Mouse (Mus musculus) splenic B cell, adult 2 months (primary cell): Measurements from ENCODE around the gene Bcas1.
A peak's percentile ranks its signal among the peaks of the same experiment; 100 is the strongest.

Source experiments
- DNase-seq: peaks from one replicate; pipeline ENCODE4 v3.0.0-alpha.2; 2011; ENCODE audit warnings: low read depth, low spot score
- H3K27me3 ChIP-seq: 2 replicates; pipeline ENCODE4 v1.6.1; 2012; ENCODE audit warnings: mild to moderate bottlenecking, low read length, moderate library complexity, mixed read lengths; ENCODE audit not compliant: control insufficient read depth, poor library complexity, insufficient read depth, severe bottlenecking
- H3K36me3 ChIP-seq: 2 replicates; pipeline ENCODE4 v1.6.1; 2012; ENCODE audit warnings: mild to moderate bottlenecking, low read length, moderate library complexity, mixed read lengths; ENCODE audit not compliant: control insufficient read depth, poor library complexity, insufficient read depth, severe bottlenecking

Bcas1 gene

DNA sequence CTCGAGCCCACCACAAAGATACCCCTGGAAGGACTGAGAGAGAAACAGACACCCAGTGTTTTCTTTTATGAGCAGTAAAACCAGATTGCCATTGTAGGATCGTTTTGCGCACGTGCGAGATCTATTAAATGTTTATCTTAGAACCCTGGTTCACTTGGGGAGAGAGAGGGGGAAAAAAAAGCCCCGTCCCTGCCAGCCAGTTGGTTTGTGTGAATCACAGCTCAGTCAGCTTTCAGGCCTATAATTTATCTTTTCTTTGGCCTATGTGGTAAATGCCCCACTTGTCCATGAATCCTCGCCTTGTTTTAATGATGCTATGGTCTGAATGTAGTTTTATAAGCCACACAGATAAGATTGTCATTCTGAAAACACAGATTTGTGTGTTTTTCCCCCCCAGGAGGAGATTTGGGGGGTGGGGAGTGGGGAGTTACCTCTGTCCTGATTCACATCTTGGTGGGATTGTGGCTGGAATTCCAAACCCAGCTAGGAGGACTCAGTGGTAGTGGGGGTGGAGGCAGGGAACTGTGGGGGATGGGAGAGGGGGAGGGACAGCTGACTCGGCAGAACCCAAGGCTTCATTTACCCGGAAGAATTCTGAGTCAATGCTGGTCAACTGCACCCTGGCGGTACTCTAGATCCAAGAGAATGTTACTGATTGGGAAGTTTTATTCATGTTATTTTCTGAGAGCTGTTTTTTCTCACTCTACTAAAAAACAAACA is 23.8 kb downstream of the Bcas1 start:
- H3K36me3 ChIP-seq = no peaks in the 10 kb centered on the region
- no peak for DNase-seq
- 0 out of 2 replicates have a peak, but pooled peaks cover 2% of the 10 kb centered on the region for H3K27me3 ChIP-seq

DNA sequence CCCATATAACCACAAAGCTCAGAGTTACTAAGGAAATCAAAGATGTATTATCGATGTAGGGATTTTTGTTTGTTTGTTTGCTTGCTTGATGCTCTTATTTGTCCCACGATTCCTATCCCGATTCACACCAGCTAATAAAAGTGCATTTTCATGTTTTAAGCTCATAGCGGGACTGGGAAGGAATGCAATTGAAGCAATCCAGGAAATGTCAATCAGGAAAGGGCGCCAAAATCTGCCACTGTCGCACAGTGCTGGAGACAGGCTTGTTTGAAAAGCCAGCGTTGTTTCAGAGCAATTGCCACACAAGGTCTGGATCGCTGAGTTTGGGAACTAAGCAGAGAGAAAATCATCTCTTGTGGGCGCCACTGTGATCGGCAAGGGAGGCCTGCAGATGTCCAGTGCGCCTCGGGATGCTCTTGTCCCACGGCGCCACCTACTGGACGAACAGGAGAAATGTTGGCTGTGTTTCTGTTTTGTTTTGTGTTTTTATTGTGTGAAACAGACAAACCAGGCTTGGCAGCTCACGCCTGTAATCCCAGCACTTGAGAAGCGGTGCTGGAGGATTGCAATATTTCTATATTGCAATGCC is 26.3 kb downstream of the Bcas1 start:
- DNase-seq = peak; percentile 71
- 0 out of 2 replicates have a peak, but pooled peaks cover 2% of the 10 kb centered on the region for H3K27me3 ChIP-seq
- H3K36me3 ChIP-seq = no peaks in the 10 kb centered on the region

DNA sequence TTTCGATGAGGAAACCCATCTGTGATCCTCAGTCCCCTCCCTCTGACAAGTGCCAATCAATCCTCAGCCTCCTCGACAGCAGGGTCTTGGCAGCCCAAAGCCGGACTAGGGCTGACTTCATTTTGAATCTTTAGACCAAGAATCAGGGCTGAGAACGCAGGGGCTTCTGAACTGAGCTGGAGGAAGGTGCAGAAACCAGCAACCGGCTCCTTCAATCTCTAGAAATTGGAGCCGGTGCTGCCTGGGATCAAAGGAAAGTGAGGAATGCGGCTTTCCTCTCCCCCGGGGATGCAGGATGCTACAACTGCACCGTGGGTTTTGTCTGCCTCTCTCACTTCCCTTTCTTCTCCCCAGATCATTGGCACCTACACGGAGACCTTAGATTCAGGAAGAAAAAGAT is 27.0 kb downstream of the Bcas1 start:
- Histone ChIP-seq H3K27me3 (0 out of 2 replicates have a peak, but pooled peaks cover 2% of the 10 kb centered on the region), H3K36me3 (no peaks in the 10 kb centered on the region)
- DNase-seq = peak; percentile 6

DNA sequence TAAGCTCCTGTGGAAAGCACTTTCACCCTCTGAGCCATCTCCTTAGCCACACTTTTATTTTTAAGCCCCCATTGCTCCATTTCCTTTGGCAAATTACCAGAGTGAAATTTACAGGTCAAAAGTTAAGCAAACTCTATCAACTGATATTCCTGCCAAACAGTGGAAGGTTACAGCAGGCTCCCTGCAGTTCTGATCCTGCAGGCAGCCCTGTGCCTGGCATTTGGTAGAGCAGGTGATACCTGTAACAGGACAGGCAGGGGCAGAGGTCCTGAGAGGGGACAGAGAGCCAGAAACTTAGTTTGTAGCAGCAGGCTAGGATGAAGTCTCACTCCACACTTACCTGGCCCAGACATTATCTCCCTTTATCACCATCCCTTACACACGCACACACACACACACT is 35.7 kb downstream of the Bcas1 start:
- Histone ChIP-seq H3K36me3 (no peaks in the 10 kb centered on the region), H3K27me3 (no peaks in the 10 kb centered on the region)
- no peak for DNase-seq

DNA sequence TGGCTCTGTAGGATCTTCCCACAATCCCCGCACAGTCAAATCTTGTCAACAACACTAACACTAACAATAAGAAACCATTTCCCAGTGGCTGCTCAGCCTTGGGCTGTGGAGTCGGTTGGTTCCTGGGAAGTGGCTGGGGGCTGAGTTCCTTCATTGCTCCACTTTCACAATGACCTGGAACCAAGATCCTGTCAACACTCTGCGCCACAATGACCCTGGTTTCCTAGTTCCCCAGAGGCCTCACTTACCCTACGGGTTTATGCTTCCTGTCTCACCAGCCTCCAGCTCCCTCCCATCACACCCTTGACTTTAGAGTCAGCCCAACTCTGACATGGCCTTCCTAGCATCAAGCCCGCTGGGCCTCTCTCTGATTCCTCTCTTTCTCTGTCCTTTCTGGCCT is 39.3 kb downstream of the Bcas1 start:
- no peak for DNase-seq
- no peaks in the 10 kb centered on the region for H3K27me3 ChIP-seq
- no peaks in the 10 kb centered on the region for H3K36me3 ChIP-seq

DNA sequence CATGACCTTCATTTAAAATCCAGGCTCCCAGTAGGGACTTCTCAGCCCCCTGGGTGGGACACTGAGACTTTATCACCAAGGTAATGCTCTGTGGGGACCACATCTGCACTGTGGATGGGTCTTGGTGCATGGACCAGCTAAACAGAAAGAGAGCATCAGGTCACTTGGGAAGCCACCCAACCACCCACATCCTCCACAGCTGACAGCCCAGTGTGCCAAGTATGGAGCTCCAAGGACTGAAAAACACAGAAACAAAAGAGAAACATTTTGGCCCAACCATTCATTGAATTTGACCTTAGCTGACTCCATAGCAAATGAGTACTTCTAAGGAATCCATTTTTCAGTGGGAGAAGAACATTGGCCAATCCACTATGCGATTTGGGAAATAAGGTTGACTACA is 42.1 kb downstream of the Bcas1 start:
- Histone ChIP-seq H3K36me3 (no peaks in the 10 kb centered on the region), H3K27me3 (no peaks in the 10 kb centered on the region)
- no peak for DNase-seq

DNA sequence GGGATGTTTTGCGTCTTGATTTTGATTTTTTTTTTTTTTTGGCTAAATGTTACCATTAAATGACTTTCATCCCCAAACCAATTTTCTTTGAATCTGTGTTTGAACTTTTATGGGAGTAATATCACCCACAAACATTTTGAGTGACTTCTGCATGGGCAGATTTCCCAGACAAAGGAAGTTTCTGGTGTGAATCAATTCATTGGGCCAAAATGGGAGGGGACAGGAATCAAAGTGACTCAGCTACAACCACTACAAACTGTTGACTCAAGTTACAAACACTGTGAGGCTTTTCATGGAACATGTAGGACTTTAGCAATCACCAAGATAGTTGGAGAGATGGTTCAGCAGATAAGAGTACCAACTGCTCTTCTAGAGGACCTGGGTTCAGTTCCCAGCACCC is 42.9 kb downstream of the Bcas1 start:
- Histone ChIP-seq H3K27me3 (no peaks in the 10 kb centered on the region), H3K36me3 (no peaks in the 10 kb centered on the region)
- DNase-seq = no peak

DNA sequence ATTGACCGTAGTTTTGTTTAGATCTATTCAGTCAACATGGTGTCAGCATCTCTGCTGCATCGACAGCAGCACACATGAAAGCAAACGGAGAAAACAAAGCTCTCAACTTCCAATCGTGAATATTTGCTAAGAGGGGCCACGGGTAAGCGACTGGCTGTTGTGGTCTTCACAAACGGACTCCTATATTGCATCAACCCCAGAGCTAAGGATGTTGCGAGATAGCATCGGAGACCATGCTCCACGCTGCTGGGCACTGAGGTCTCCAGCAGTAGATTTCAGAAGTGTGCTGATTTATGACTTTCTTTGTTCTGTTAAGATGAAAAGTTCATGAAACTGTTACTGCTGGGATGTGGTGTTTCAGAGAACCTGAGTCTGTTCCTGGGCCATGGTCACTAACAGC is 54.3 kb downstream of the Bcas1 start:
- no peak for DNase-seq
- Histone ChIP-seq H3K36me3 (no peaks in the 10 kb centered on the region), H3K27me3 (no peaks in the 10 kb centered on the region)

DNA sequence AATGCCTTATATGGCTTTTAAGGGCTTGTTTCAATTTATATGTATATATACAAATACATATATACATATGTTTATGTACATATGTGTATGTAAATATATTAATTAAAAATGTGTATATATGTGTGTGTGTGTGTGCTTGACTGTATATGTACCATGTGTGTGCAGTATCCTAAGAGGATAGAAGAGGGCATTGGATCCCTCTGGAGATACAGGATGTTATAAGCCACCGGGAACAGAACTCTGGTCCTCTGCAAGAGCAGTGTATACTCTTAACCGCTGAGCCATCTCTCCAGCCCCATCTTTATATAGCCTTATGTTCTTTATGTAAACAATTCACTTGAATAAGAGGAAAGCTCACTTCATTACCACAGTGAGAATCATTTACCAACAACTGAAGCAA is 62.0 kb downstream of the Bcas1 start:
- DNase-seq = no peak
- H3K36me3 ChIP-seq = no peaks in the 10 kb centered on the region
- no peaks in the 10 kb centered on the region for H3K27me3 ChIP-seq

DNA sequence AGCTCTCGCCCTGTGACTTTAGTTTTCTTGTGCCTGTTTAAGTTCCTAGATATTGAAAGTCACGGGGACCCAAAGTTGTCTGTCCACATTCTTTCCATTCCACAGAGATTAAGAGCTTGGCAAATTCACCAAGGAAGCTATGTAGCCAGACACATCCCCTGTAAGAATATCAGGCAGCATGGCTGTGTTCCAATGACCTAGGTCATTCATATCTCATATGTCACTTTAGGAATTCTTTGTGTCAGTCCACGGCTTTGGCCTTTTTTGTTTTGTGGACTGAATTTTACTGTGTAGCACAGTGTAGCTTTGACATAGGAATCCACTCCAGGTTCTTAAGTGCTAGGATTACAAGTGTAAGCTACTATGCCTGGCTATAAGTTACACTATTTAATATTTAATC is 62.4 kb downstream of the Bcas1 start:
- H3K36me3 ChIP-seq = no peaks in the 10 kb centered on the region
- no peak for DNase-seq

DNA sequence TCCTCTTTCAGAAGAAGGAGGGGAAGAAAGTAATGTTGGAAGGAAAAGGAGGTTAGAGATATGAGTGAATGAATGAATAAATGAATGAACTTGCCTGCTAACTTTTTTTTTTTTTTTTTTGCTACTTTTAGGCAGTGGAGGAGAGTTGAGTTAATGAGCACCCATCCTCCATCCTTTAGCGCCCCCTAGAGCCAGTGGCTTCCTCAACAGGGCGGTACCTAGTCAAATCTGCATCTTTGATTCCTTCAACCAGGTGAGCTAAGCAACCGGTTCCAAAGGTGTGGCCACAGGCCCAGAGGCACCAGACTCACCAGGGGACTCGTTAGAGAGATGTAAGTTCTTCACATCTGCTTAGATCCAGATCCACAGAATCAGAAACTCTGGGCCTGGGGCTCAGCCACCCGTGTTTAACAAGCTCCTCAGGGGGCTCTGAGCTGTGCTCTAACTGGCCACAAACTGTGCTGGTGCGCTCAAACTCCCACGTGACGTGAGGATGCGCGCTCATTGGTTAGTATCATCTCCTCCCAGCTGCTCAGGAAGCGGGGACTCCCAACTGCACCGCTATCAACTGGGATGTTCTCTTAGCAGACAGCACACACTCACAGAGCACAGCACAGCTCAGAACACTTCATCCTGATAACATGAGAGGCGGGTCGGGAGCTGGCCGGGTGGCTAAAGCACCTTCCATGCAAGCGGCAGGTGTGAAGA is 70.8 kb downstream of the Bcas1 start:
- no peaks in the 10 kb centered on the region for H3K36me3 ChIP-seq
- DNase-seq = peak; percentile 60

More for the DNA sequence above, 62.4 kb downstream of the Bcas1 start:
- H3K27me3 ChIP-seq = no peaks in the 10 kb centered on the region

DNA sequence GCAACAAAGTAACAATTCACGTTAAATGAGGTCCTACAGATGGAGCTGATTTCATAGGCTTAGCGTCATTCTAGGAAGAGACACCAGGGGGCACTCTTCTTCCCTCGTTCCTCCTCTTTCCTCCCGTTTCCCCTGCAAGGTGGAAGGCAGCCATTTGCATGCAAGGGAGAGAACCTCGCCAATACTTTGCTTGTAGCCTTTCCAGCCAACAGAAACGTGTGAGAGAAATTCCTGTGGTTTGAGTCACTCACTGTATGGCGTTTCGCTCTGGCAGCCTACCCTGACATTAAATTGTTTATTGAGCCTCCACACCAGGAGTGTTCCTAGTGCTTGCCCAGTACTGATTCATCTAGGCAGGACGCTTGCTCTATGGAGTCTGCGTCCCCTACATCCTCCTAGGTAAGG is 72.7 kb downstream of the Bcas1 start:
- DNase-seq = peak; percentile 58
- Histone ChIP-seq H3K27me3 (no peaks in the 10 kb centered on the region), H3K36me3 (no peaks in the 10 kb centered on the region)

More for the DNA sequence above, 70.8 kb downstream of the Bcas1 start:
- no peaks in the 10 kb centered on the region for H3K27me3 ChIP-seq

DNA sequence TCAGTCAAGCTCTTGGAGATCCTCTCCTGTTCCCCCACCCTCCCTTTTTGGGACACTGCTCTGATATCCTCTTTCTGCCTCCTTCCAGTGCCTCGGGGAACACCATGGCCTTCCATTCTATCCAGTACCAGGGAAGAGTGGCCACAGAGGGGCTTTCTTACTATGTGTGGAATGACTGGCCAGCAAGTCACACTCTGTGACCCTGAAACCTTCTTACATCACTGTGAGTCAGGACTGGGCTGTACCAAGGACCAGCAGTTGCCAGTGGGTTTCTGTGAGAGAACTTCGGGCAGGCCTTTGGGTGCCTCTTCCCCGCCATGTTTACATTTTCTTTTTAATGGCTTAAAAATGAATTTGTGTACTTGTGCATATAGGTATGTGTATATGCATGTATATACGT is 75.4 kb downstream of the Bcas1 start:
- Histone ChIP-seq H3K36me3 (no peaks in the 10 kb centered on the region), H3K27me3 (no peaks in the 10 kb centered on the region)
- no peak for DNase-seq

DNA sequence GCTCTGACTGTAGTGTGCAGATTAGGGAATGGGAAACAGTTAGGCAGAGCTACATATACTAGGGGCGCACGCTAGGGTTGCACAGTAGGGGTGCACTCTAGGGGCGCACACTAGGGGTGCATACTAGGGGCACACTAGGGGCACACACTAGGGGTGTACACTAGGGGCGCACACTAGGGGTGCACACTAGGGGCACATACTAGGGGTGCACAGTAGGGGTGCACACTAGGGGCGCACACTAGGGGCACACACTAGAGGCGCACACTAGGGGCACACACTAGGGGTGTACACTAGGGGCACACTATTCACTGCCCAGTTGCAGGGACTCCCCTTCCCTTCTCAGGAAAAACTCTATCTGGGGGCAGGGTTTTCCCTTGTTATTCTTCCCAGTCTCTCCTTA is 75.8 kb downstream of the Bcas1 start:
- no peaks in the 10 kb centered on the region for H3K27me3 ChIP-seq
- H3K36me3 ChIP-seq = no peaks in the 10 kb centered on the region
- DNase-seq = no peak

DNA sequence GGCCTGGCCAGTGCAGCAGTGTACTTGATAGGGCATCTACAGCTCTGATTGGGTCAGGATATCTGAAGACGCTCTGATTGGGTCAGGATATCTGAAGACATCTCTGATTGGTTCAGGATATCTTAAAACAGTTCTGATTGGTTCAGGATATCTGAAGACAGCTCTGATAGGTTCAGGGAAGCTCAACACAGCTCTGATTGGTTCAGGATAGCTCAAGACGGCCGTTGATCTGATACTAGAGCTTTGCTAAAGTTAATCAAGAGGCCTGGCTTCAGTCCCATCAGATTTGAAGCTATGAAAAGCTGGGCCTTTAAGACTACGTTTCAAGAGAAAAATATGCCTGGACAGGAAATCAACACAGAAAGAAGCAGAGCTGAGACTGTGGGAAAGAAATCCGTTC is 77.9 kb downstream of the Bcas1 start:
- Histone ChIP-seq H3K27me3 (no peaks in the 10 kb centered on the region), H3K36me3 (no peaks in the 10 kb centered on the region)
- DNase-seq = peak; percentile 43
